Mouse (Mus musculus) neural tube, embryonic 11.5 days (tissue): ENCODE measurements at regions not wholly inside any gene's neighbourhood (a gene's known extent, or its start where the extent isn't known, plus 50 kb on each side); places are given as distances from the start of the nearest gene placed in this dataset.

ENCODE experiments used
- ATAC-seq: fragments of 200-750 bp; cut with Nextera tagmentation; 2 replicates; pipeline ENCODE4 v1.8.0; 2017; ENCODE audit warnings: moderate number of reproducible peaks, mild to moderate bottlenecking, moderate TSS enrichment, moderate library complexity; ENCODE audit not compliant: insufficient read depth, low FRiP score, low TSS enrichment
- DNase-seq: peaks from one replicate; pipeline ENCODE4 v3.0.0-alpha.2; 2015; ENCODE audit warnings: low spot score
- H3K27ac ChIP-seq: fragments of 300-500 bp; sonication (generic); 2 replicates; pipeline ENCODE4 v1.5.1; 2014; ENCODE audit warnings: low read depth, mild to moderate bottlenecking, low read length
- H3K27me3 ChIP-seq: fragments of 300-500 bp; sonication (generic); 2 replicates; pipeline ENCODE4 v1.6.1; 2014; ENCODE audit warnings: mild to moderate bottlenecking, low read length, mixed read lengths; ENCODE audit not compliant: control insufficient read depth, insufficient read depth
- H3K36me3 ChIP-seq: fragments of 300-500 bp; sonication (generic); 2 replicates; pipeline ENCODE4 v1.6.1; 2014; ENCODE audit warnings: mild to moderate bottlenecking, low read length, moderate library complexity, mixed read lengths; ENCODE audit not compliant: control insufficient read depth, insufficient read depth
- H3K4me1 ChIP-seq: fragments of 300-500 bp; sonication (generic); 2 replicates; pipeline ENCODE4 v1.6.1; 2014; ENCODE audit warnings: low read length, mixed read lengths; ENCODE audit not compliant: control insufficient read depth, insufficient read depth
- H3K4me2 ChIP-seq: fragments of 300-500 bp; sonication (generic); 2 replicates; pipeline ENCODE4 v1.6.1; 2014; ENCODE audit warnings: low read depth, mild to moderate bottlenecking, moderate library complexity
- H3K4me3 ChIP-seq: fragments of 300-500 bp; sonication (generic); 2 replicates; pipeline ENCODE4 v1.5.1; 2014; ENCODE audit warnings: low read depth, low read length
- H3K9ac ChIP-seq: fragments of 300-500 bp; sonication (generic); 2 replicates; pipeline ENCODE4 v1.6.1; 2014; ENCODE audit warnings: mild to moderate bottlenecking, low read length
- H3K9me3 ChIP-seq: fragments of 300-500 bp; sonication (generic); 2 replicates; pipeline ENCODE4 v1.6.1; 2016; ENCODE audit warnings: low read length; ENCODE audit not compliant: control insufficient read depth
- WGBS: fragments of 180-500 bp; shearing (Covaris S2); extraction: QIAGEN DNeasy Blood & Tissue Kit; methylation state at CpG from one replicate; pipeline ENCODE4 v1.1.7; 2014; 5-methylcytosine and 5-hydroxymethylcytosine counted together

- ATAC-seq (no peak), DNase-seq (no peak)
- H3K27me3 ChIP-seq, result no peaks in the 10 kb centered on the region
- H3K4me1 ChIP-seq, result no peaks in the 10 kb centered on the region
- H3K27ac ChIP-seq, result no peak overlapping the region
- no peaks in the 10 kb centered on the region for H3K36me3 ChIP-seq
- WGBS, result 80% methylated on average over 2 of the region's 2 CpGs
- no peak overlapping the region for H3K4me2 ChIP-seq
- H3K4me3 ChIP-seq, result no peak overlapping the region
- no peak overlapping the region for H3K9ac ChIP-seq
- H3K9me3 ChIP-seq, result no peaks in the 10 kb centered on the region
These were observed 446.5 kb downstream of the Pdgfc start for GRCm38 (mm10) chr3:81482742-81483141.

- Histone ChIP-seq H3K9ac (no peak overlapping the region), H3K9me3 (no peaks in the 10 kb centered on the region), H3K4me1 (no peaks in the 10 kb centered on the region), H3K36me3 (no peaks in the 10 kb centered on the region), H3K27me3 (no peaks in the 10 kb centered on the region), H3K4me2 (no peak overlapping the region), H3K27ac (no peak overlapping the region), H3K4me3 (no peak overlapping the region)
- ATAC-seq (no peak), DNase-seq (no peak)
- WGBS, result 71% methylated on average over 2 of the region's 2 CpGs
These were observed 447.1 kb downstream of the Pdgfc start for GRCm38 (mm10) chr3:81483363-81483762.

- H3K9ac ChIP-seq, result no peak overlapping the region
- no peaks in the 10 kb centered on the region for H3K27me3 ChIP-seq
- ATAC-seq (no peak), DNase-seq (no peak)
- H3K4me1 ChIP-seq, result no peaks in the 10 kb centered on the region
- no peaks in the 10 kb centered on the region for H3K9me3 ChIP-seq
- no peak overlapping the region for H3K27ac ChIP-seq
- no peak overlapping the region for H3K4me3 ChIP-seq
- no peak overlapping the region for H3K4me2 ChIP-seq
- no peaks in the 10 kb centered on the region for H3K36me3 ChIP-seq
- 83% methylated on average over 1 of the region's 1 CpGs for WGBS
These were observed 427.1 kb upstream of the Ctso start for GRCm38 (mm10) chr3:81505316-81505715.

- Histone ChIP-seq H3K27me3 (no peaks in the 10 kb centered on the region), H3K36me3 (no peaks in the 10 kb centered on the region), H3K4me2 (no peak overlapping the region), H3K9ac (no peak overlapping the region), H3K27ac (no peak overlapping the region), H3K4me3 (no peak overlapping the region), H3K4me1 (no peaks in the 10 kb centered on the region), H3K9me3 (no peaks in the 10 kb centered on the region)
- ATAC-seq (peak; percentile 45), DNase-seq (no peak)
- WGBS, result 33% methylated on average over 2 of the region's 2 CpGs
These were observed 423.8 kb upstream of the Ctso start for GRCm38 (mm10) chr3:81508611-81509010.

DNA sequence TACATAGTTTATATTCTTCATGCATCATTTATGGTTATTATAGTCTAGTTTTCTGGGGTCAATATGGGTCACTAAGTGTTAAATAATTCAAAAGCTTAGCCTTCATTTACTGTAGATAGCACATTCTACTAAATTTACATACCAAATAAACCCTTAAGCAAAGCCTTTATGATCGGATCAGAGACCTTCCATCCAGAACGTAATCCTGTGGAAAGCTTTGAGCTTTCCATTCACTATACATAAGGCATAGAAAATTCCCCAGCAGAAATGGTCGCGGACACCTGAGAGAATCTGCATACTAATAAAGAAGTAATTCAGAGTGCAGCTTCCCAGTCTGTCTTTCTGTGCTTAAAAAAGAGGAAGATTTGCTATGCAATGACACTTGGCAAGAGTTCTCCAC, 410.6 kb upstream of the Ctso start:
- no peak for ATAC-seq

DNA sequence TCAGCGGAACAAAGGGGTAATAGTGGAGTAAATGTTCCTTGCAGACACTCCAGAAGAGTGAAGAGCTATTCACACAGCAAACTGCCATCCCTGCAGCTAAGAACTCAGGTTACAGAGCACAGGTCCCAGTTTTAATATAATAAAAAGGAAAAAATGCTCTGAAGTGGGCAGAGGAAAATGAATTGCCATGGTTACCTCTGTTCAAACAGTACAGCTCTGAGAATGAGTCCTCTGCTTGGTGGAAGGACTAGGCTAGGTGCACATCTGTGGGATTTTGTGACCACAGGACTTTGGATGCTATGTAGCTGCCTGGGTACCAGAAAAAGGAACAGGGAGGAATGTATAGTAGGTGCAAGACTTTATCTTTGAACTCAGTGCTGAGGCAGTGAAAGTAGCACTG, 401.5 kb upstream of the Ctso start:
- no peak overlapping the region for H3K4me3 ChIP-seq
- WGBS, result 97% methylated on average over 1 of the region's 1 CpGs
- no peaks in the 10 kb centered on the region for H3K4me1 ChIP-seq
- DNase-seq (no peak), ATAC-seq (no peak)
- H3K9ac ChIP-seq, result no peak overlapping the region
- no peaks in the 10 kb centered on the region for H3K9me3 ChIP-seq
- H3K36me3 ChIP-seq, result no peaks in the 10 kb centered on the region
- no peak overlapping the region for H3K27ac ChIP-seq
- no peaks in the 10 kb centered on the region for H3K27me3 ChIP-seq
- H3K4me2 ChIP-seq, result no peak overlapping the region

More for the DNA sequence above, 410.6 kb upstream of the Ctso start:
- no peak overlapping the region for H3K9ac ChIP-seq
- no peak for DNase-seq
- H3K27ac ChIP-seq, result no peak overlapping the region
- H3K27me3 ChIP-seq, result no peaks in the 10 kb centered on the region
- no peaks in the 10 kb centered on the region for H3K36me3 ChIP-seq
- no peaks in the 10 kb centered on the region for H3K9me3 ChIP-seq
- H3K4me1 ChIP-seq, result no peaks in the 10 kb centered on the region
- 79% methylated on average over 4 of the region's 4 CpGs for WGBS
- H3K4me3 ChIP-seq, result no peak overlapping the region
- H3K4me2 ChIP-seq, result no peak overlapping the region

DNA sequence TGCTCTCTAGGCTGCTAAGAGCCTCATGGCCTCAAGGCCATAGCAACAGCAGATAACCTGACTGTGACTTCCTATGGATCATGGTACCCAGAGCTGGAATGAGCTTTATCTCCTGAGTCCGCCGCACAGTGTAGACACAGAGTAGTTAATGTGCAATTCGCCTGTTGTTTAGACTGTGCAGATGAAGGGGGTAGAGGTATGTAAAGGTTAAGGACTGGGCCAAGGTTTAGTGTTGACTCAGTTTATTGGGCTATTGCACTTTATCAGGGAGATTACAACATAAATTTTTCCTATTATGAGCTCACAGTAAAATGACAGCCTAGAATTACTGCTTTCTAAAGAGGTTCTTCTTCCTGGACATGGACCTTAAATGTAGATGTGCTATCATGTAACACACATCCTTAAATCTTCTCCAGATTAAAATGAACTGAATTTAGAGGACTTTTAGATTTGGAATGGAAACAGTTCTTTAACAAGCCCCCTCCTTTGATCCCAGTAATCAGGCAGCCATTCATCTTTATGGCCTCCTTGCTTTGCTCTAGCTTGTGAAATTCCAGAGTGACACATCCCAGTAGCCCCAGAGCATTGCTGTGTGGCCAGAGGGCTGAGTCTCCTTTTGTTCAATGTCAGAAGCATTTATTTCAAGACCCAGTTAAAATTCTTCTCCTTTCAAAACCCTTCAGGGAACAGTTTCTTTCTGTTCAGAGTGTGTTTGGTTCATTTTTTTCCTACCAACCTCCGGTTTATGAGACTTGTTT, 396.8 kb upstream of the Ctso start:
- Histone ChIP-seq H3K4me1 (no peaks in the 10 kb centered on the region), H3K4me3 (no peak overlapping the region), H3K9me3 (no peaks in the 10 kb centered on the region), H3K27ac (no peak overlapping the region), H3K36me3 (no peaks in the 10 kb centered on the region), H3K4me2 (no peak overlapping the region), H3K27me3 (no peaks in the 10 kb centered on the region), H3K9ac (no peak overlapping the region)
- DNase-seq, result no peak
- ATAC-seq, result no peak
- 56% methylated on average over 4 of the region's 4 CpGs for WGBS

GRCm38 (mm10) chr3:81554773-81555172, 377.6 kb upstream of the Ctso start:
- Histone ChIP-seq H3K36me3 (no peaks in the 10 kb centered on the region), H3K4me1 (no peaks in the 10 kb centered on the region), H3K9me3 (no peaks in the 10 kb centered on the region), H3K9ac (no peak overlapping the region), H3K4me2 (no peak overlapping the region), H3K27me3 (no peaks in the 10 kb centered on the region), H3K27ac (no peak overlapping the region), H3K4me3 (no peak overlapping the region)
- ATAC-seq (no peak), DNase-seq (no peak)
- 67% methylated on average over 7 of the region's 7 CpGs for WGBS

GRCm38 (mm10) chr3:81562610-81563258, 369.7 kb upstream of the Ctso start:
- H3K36me3 ChIP-seq, result no peaks in the 10 kb centered on the region
- DNase-seq (no peak), ATAC-seq (no peak)
- H3K27me3 ChIP-seq, result no peaks in the 10 kb centered on the region
- 81% methylated on average over 2 of the region's 2 CpGs for WGBS
- H3K27ac ChIP-seq, result no peak overlapping the region
- H3K4me2 ChIP-seq, result no peak overlapping the region
- no peaks in the 10 kb centered on the region for H3K4me1 ChIP-seq
- no peak overlapping the region for H3K4me3 ChIP-seq
- no peaks in the 10 kb centered on the region for H3K9me3 ChIP-seq
- H3K9ac ChIP-seq, result no peak overlapping the region
